Mouse (Mus musculus): ENCODE measurements around the gene Ccl26.

The Ccl26 gene

GRCm38 (mm10) chr5:135537794-135538214 is 25.6 kb downstream of the Ccl26 start:
- DNase-seq (ENCODE audit: low read depth): no peak

- DNase-seq (ENCODE audit: low read depth): no peak
Measured at GRCm38 (mm10) chr5:135537326-135537725, 26.0 kb downstream of the Ccl26 start.

GRCm38 (mm10) chr5:135535867-135536266 is 27.5 kb downstream of the Ccl26 start:
- no peak for DNase-seq (ENCODE audit: low read depth)

GRCm38 (mm10) chr5:135533431-135533830 is 29.9 kb downstream of the Ccl26 start:
- no peak for DNase-seq (ENCODE audit: low read depth)

- no peak for DNase-seq (ENCODE audit: low read depth)
Measured at GRCm38 (mm10) chr5:135531306-135531845, 32.0 kb downstream of the Ccl26 start.

- DNase-seq (ENCODE audit: low read depth): no peak
Measured at GRCm38 (mm10) chr5:135529964-135530363, 33.4 kb downstream of the Ccl26 start.

- DNase-seq (ENCODE audit: low read depth): no peak
Measured at GRCm38 (mm10) chr5:135529310-135529709, 34.1 kb downstream of the Ccl26 start.

GRCm38 (mm10) chr5:135527986-135528385 is 35.4 kb downstream of the Ccl26 start:
- no peak for DNase-seq (ENCODE audit: low read depth)

- DNase-seq (ENCODE audit: low read depth): no peak
Measured at GRCm38 (mm10) chr5:135524660-135525560, 38.5 kb downstream of the Ccl26 start.

GRCm38 (mm10) chr5:135524087-135524486 is 39.3 kb downstream of the Ccl26 start:
- no peak for DNase-seq (ENCODE audit: low read depth)

GRCm38 (mm10) chr5:135522111-135522722 is 41.2 kb downstream of the Ccl26 start:
- DNase-seq (ENCODE audit: low read depth): no peak

- DNase-seq (ENCODE audit: low read depth): no peak
Measured at GRCm38 (mm10) chr5:135517348-135517883, 46.0 kb downstream of the Ccl26 start.

- DNase-seq (ENCODE audit: low read depth): no peak
Measured at GRCm38 (mm10) chr5:135513131-135513530, 50.2 kb downstream of the Ccl26 start.

- DNase-seq (ENCODE audit: low read depth): no peak
Measured at GRCm38 (mm10) chr5:135511105-135511504, 52.3 kb downstream of the Ccl26 start.

Measured in c-Kit-positive CD71-positive TER-119-negative erythroid progenitor cells, embryonic 14.5 days (primary cell).